Mouse (Mus musculus): Measurements from ENCODE around the gene Rrbp1. TPM values are rescaled to one million over a fixed set of nuclear protein-coding genes. Genes with fewer than 3 reads are reported as not detected.

Gene Rrbp1
- polyA plus RNA-seq, 1 experiment from 2014 or later = 49.7 TPM

DNA sequence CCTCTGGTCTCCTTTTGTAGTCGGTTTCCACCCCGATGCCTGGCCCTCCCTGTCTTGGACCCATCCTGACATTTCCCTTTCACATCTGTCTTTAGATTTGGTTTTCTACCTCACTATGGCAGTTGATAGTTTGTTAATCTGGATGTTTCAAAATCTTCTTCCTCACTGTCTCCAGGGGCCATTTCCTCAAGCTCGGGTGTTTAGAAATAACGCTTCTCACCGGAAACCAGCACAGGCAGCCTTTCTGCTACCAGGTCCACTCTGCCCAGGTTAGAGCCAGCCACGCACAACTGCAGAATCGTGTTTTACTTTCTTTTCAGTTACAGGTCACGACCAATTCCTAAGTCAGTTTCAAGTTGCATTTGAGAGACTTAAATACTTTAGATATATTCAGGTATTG lies 76.6 kb downstream of the Rrbp1 start:
- no peak for ATAC-seq (ENCODE audit: low read depth)
- H3K4me2 ChIP-seq = no peak overlapping the region
- WGBS (ENCODE audit: insufficient replicate concordance) = 76% methylated on average over 8 of the region's 8 CpGs

DNA sequence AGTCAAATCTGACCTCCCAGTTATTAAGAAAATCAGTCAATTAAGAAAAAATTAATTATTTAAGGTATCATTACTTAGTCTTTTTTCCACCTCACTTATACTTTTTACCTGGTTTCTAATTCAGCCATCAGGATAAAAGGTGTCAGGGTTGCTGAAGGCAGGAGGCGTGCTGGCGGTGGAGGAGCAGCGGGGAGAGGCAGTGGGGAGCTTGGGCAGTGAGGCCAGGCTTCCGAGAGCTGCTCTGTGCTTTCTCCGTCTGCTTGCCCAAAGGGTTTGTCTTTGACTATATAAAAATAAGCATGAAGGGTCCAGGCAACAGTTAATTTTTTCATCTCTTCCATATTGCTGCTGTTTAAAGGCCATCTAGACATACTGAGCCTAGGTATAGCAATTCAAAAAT lies 77.5 kb downstream of the Rrbp1 start:
- no peak overlapping the region for H3K9ac ChIP-seq
- no peaks in the 10 kb centered on the region for H3K27me3 ChIP-seq
- H3K4me2 ChIP-seq = no peak overlapping the region
- 89% methylated on average over 5 of the region's 5 CpGs for WGBS (ENCODE audit: insufficient replicate concordance)
- DNase-seq (no peak), ATAC-seq (ENCODE audit: low read depth) (no peak)
- H3K9me3 ChIP-seq (replicated peaks) = no peaks in the 10 kb centered on the region
- H3K4me3 ChIP-seq (replicated peaks) = no peak overlapping the region
- 0 out of 2 replicates have a peak, but pooled peaks cover 3% of the 10 kb centered on the region for H3K36me3 ChIP-seq
- no peak overlapping the region for H3K27ac ChIP-seq
- peaks cover 27% of the 10 kb centered on the region for H3K4me1 ChIP-seq (replicated peaks)

More for the DNA sequence above, 76.6 kb downstream of the Rrbp1 start:
- H3K9me3 ChIP-seq (replicated peaks) = no peaks in the 10 kb centered on the region
- H3K9ac ChIP-seq = no peak overlapping the region
- 0 out of 2 replicates have a peak overlapping the region, but pooled peaks have one; percentile 11 for H3K27ac ChIP-seq
- peaks cover 20% of the 10 kb centered on the region for H3K4me1 ChIP-seq (replicated peaks)
- H3K4me3 ChIP-seq (replicated peaks) = no peak overlapping the region
- DNase-seq = no peak
- no peaks in the 10 kb centered on the region for H3K27me3 ChIP-seq
- peaks cover 10% of the 10 kb centered on the region for H3K36me3 ChIP-seq

DNA sequence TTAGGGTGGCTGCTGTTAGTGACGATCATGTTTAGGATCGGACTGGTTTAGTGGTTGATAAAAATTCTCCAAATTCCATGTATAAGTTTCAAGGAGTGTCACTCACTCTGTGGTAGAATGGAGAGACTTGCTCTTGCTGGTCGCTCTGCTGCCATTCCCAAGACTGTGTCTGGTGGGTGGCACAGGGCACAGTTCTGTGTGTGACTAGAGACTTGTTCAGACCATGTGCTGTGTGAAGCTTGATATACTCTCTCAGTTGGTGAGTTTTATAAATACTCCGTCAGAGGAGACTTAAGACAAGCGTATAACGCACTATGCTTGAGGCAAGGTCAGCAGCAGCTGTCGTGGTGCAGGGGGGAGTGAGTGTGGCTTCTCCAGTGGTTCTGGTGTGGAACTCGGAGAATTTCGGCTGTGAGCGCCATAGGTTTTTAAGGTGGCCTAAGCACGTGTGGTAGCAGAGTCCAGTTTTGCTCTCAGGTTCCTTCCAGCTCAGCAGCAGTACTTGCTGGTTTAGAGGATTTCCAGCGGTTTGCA lies 78.7 kb downstream of the Rrbp1 start:
- H3K27me3 ChIP-seq = no peaks in the 10 kb centered on the region
- ATAC-seq (ENCODE audit: low read depth) (no peak), DNase-seq (no peak)
- WGBS (ENCODE audit: insufficient replicate concordance) = 86% methylated on average over 12 of the region's 12 CpGs
- H3K36me3 ChIP-seq = 0 out of 2 replicates have a peak, but pooled peaks cover 3% of the 10 kb centered on the region
- H3K9me3 ChIP-seq (replicated peaks) = no peaks in the 10 kb centered on the region
- peaks cover 35% of the 10 kb centered on the region for H3K4me1 ChIP-seq (replicated peaks)
- H3K4me3 ChIP-seq (replicated peaks) = no peak overlapping the region
- no peak overlapping the region for H3K9ac ChIP-seq
- no peak overlapping the region for H3K27ac ChIP-seq
- H3K4me2 ChIP-seq = no peak overlapping the region

DNA sequence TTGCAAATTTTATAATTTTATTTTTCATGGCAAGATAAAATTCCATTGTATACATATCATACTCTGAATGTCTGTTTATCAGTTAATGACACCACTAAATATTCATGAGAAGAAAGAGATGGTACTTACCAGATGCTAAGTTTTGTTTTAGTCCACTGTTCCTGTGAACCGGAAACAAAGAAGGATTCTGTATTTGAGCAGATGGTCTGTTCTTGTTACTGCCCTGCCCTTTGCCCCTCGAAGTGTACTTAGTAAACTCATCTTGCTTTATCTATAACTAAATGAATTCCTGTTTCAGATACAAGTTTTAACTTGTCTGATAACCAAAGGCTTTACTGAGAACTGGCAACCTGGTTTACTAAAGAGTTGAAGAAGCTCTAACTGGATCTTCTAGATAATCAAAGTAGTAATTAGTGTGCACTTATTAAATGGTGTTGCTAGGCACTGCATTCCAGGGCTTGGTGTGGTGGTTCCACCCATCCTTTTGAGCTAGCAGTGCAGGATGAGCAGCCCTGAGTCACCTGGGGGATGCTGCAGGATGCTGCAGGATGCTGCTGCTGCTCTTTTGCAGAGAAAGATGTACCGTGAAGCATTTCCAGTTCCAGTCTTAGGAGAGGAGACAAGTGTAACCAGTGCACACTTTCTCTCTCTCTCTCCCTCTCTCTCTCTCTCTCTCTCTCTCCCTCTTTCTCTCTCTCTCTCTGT lies 81.3 kb downstream of the Rrbp1 start:
- no peak overlapping the region for H3K9ac ChIP-seq
- no peak overlapping the region for H3K4me3 ChIP-seq (replicated peaks)
- ATAC-seq (ENCODE audit: low read depth) (no peak), DNase-seq (no peak)
- no peaks in the 10 kb centered on the region for H3K27me3 ChIP-seq
- no peak overlapping the region for H3K4me2 ChIP-seq
- no peaks in the 10 kb centered on the region for H3K9me3 ChIP-seq (replicated peaks)
- peaks cover 41% of the 10 kb centered on the region for H3K4me1 ChIP-seq (replicated peaks)
- WGBS (ENCODE audit: insufficient replicate concordance) = 55% methylated on average over 3 of the region's 3 CpGs
- no peak overlapping the region for H3K27ac ChIP-seq
- 0 out of 2 replicates have a peak, but pooled peaks cover 3% of the 10 kb centered on the region for H3K36me3 ChIP-seq

DNA sequence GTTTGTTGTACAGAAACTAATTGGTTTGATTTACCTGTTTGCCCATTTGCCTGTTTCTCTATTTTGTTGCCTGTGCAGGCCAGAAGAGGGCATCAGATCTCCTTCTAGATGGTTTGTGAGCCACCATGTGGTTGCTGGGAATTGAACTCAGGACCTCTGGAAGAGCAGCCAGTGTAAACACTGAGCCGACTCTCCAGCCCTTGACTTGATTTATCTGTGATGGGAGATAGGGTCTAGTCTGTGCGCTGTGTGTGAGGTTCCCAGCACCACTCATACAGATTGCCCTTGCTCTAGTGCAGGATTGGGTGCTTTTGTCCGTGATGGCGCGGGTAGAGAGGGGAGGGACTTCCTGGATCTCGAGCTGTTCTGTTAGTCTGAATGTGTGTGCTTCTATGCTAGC lies 85.2 kb downstream of the Rrbp1 start:
- no peak for DNase-seq
- ATAC-seq (ENCODE audit: low read depth) = no peak
- H3K4me2 ChIP-seq = no peak overlapping the region
- H3K27me3 ChIP-seq = no peaks in the 10 kb centered on the region
- no peaks in the 10 kb centered on the region for H3K9me3 ChIP-seq (replicated peaks)
- H3K36me3 ChIP-seq = no peaks in the 10 kb centered on the region
- peaks cover 49% of the 10 kb centered on the region for H3K4me1 ChIP-seq (replicated peaks)
- no peak overlapping the region for H3K27ac ChIP-seq
- H3K4me3 ChIP-seq (replicated peaks) = no peak overlapping the region
- no peak overlapping the region for H3K9ac ChIP-seq
- WGBS (ENCODE audit: insufficient replicate concordance) = 83% methylated on average over 6 of the region's 6 CpGs

DNA sequence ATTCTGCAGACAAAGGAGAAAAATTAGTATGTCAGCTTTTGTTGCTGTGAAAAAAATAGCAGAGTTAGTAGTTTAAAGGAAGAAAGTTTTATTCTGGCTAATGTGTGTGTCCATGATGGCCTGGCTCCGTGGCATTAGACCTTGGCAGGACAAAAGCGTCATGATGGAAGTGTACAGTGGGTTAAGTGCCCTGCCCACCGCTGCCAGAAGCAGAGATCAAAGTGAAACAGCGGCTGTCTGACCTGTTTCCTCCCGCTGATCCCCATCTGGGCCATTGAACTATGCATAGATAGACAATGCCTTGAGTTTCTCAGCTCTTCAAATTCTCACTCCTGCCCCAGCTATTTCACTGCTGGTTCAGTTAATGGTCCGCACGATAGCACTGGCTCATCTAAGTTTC lies 87.0 kb downstream of the Rrbp1 start:
- peaks cover 55% of the 10 kb centered on the region for H3K4me1 ChIP-seq (replicated peaks)
- no peaks in the 10 kb centered on the region for H3K27me3 ChIP-seq
- no peak overlapping the region for H3K4me2 ChIP-seq
- no peak overlapping the region for H3K27ac ChIP-seq
- ATAC-seq (ENCODE audit: low read depth) (no peak), DNase-seq (no peak)
- H3K9ac ChIP-seq = no peak overlapping the region
- no peaks in the 10 kb centered on the region for H3K9me3 ChIP-seq (replicated peaks)
- no peaks in the 10 kb centered on the region for H3K36me3 ChIP-seq
- 62% methylated on average over 7 of the region's 7 CpGs for WGBS (ENCODE audit: insufficient replicate concordance)
- no peak overlapping the region for H3K4me3 ChIP-seq (replicated peaks)

DNA sequence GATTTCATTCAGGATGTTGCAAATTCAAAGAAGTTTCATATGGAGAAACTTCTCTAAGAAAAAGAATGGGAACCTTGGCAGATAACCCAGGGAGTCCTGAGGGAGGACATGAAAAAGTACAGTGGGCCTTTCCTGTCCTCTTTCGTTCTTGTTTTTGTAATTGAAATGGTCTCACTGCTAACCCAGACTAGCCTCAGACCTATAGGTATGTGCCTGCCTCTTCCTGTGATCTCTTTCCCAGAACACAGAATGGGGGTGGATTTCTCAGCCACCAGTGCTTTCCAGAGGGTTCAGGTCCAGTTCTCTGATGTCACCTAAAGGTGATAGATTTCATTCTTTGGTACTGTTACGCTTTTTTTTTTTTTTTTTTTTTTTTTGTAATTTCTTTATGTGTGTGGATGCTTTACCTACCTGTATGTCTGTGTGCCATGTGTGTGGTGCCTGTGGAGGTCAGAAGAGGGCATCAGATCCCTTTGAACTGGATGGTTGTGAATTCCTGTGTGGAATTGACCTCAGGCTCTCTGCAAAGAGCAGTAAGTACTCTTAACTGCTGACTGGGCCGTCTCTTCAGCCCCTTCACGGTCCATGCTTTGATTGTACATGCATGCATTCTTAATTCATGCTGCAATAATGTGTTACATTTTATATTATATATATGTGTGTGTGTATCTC lies 92.1 kb downstream of the Rrbp1 start:
- DNase-seq = no peak
- H3K27ac ChIP-seq = peak overlapping the region; percentile 16; the same call in 1 of the 2 replicates
- H3K4me3 ChIP-seq (replicated peaks) = no peak overlapping the region
- no peaks in the 10 kb centered on the region for H3K36me3 ChIP-seq
- no peaks in the 10 kb centered on the region for H3K9me3 ChIP-seq (replicated peaks)
- 63% methylated on average over 4 of the region's 4 CpGs for WGBS (ENCODE audit: insufficient replicate concordance)
- H3K27me3 ChIP-seq = no peaks in the 10 kb centered on the region
- ATAC-seq (ENCODE audit: low read depth) = no peak
- H3K9ac ChIP-seq = no peak overlapping the region
- H3K4me2 ChIP-seq = no peak overlapping the region
- H3K4me1 ChIP-seq (replicated peaks) = peaks cover 73% of the 10 kb centered on the region

DNA sequence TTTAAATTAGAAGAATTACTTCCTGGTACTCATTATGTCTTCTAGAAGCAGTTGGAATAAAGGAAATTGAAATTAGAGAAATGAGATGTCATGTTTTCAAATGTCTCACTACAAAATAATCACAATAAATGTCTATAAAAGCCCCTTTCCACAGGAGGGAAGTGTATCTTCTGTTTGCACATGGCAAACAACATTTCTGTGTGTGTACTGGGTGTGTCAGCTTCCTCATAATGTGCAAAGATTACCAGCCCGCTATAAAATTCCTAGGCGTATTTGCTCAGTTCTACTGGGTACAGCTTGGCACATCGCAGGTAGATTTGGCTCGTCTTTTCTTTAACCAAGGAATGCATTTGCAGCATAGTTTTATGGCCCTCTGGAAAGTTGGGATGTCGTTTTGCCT lies 93.4 kb downstream of the Rrbp1 start:
- WGBS (ENCODE audit: insufficient replicate concordance) = 35% methylated on average over 5 of the region's 5 CpGs
- no peaks in the 10 kb centered on the region for H3K9me3 ChIP-seq (replicated peaks)
- peak; percentile 19 for DNase-seq
- peak overlapping the region; percentile 84 for H3K4me3 ChIP-seq (replicated peaks)
- peaks cover 72% of the 10 kb centered on the region for H3K4me1 ChIP-seq (replicated peaks)
- 0 out of 2 replicates have a peak, but pooled peaks cover 5% of the 10 kb centered on the region for H3K27me3 ChIP-seq
- no peaks in the 10 kb centered on the region for H3K36me3 ChIP-seq
- H3K27ac ChIP-seq = peak overlapping the region; percentile 98; the same call in 1 of the 2 replicates
- no peak for ATAC-seq (ENCODE audit: low read depth)
- H3K4me2 ChIP-seq = peak overlapping the region; percentile 93
- H3K9ac ChIP-seq = peak overlapping the region; percentile 89; the same call in 1 of the 2 replicates

DNA sequence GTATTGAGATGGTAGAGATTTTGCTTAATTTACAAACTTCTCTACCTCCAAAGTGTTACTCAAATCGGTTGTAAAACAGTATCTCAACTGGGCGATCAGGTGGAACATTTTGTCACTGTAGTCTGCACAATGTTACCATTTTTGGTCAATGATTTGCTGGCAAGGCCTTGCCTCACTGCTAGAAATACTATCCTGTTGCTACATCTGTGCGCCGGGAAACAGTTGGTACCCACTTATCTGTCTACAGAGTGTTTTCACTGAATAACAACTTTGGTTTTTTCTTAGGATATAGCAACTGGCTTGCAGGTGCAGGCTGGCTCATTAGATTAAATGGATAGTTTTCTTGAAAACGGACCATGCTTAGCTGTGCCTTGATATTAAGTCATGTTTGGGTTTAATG lies 94.8 kb downstream of the Rrbp1 start:
- WGBS (ENCODE audit: insufficient replicate concordance) = under 1% methylated on average over 5 of the region's 5 CpGs
- Histone ChIP-seq H3K27ac (peak overlapping the region; percentile 98), H3K9me3 (replicated peaks) (no peaks in the 10 kb centered on the region), H3K36me3 (no peaks in the 10 kb centered on the region), H3K4me1 (replicated peaks) (peaks cover 80% of the 10 kb centered on the region), H3K9ac (peak overlapping the region; percentile 89), H3K4me2 (peak overlapping the region; percentile 93), H3K4me3 (replicated peaks) (peak overlapping the region; percentile 84), H3K27me3 (0 out of 2 replicates have a peak, but pooled peaks cover 5% of the 10 kb centered on the region)
- DNase-seq (peak; percentile 65), ATAC-seq (ENCODE audit: low read depth) (peak; percentile 37)

DNA sequence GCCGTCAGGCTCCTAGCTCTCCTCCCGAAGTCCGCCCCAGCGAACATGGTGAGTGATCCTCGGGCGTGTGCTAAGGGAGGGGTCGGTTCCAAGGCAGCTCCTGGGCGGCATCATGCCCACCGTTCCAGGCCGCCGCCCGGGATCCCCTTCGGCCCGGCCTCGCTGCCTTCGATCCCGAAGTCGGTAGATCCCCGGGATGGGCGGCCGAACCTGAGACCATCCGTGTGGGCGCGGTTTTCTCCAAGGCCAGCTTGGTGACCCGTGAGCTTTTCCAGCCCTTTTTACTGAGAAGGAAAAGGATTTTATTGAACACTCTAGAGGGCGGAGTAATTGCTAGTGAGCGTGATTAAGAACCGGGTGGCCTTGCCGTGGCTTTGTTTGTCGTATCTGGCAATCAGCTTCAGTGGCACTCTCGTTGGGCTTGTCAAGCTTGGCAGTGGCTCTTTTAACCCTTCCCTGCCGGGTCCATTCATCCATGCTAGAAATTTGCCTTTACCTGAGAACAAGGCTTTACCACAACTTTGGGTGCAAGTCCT lies 95.4 kb downstream of the Rrbp1 start:
- Histone ChIP-seq H3K9ac (peak overlapping the region; percentile 89), H3K36me3 (no peaks in the 10 kb centered on the region), H3K27ac (peak overlapping the region; percentile 98), H3K9me3 (replicated peaks) (no peaks in the 10 kb centered on the region), H3K4me3 (replicated peaks) (peak overlapping the region; percentile 84), H3K4me1 (replicated peaks) (peaks cover 78% of the 10 kb centered on the region), H3K27me3 (0 out of 2 replicates have a peak, but pooled peaks cover 5% of the 10 kb centered on the region), H3K4me2 (peak overlapping the region; percentile 93)
- under 1% methylated on average over 32 of the region's 32 CpGs for WGBS (ENCODE audit: insufficient replicate concordance)
- ATAC-seq (ENCODE audit: low read depth) (peak; percentile 42), DNase-seq (peak; percentile 43)

Measured in liver, embryonic 13.5 days (tissue).